Mouse (Mus musculus): ENCODE measurements around the gene Mgat5b.

The Mgat5b gene

DNA sequence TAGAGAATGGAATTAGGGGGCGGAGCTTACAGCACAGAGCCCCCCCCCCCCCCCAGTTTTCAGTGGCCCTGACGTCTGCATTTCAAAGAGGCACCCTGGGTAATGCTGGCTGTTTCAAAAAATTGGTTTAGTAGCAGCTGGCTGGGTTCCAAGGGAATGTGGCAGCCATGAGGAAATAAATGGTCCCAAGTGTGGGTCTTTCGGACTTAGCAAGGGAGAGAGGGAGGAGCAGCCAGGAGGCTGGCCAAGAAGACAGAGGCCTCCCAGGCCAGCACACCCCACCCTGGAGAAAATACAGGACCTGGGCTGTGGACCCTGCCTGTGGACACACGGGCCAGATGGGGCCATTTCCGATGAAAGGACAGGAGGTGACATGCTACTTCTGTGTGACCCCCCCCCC is 61.6 kb downstream of the Mgat5b start:
- DNase-seq (ENCODE audit: low spot score in 2 of 2) = no peak

DNA sequence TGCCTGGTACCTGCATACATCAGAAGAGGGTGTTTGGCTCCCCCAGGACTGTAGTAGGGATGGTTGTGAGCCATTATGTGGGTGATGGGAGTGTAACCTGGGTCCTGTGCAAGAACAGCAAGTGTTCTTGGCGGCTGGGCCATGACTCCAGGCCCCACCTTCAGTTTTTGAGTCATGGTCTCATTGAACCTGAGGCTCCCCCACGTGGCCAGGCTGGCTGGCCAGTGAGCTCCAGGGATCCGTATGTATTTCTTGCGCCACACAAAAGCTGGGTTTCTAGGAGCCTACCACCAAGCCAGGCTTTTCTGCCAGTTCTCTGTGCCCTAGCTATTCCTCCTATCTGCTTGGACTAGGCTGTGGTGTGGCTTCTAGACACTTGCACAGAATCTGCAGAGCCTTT is 63.9 kb downstream of the Mgat5b start:
- no peak for DNase-seq (ENCODE audit: low spot score in 2 of 2)

- DNase-seq (ENCODE audit: low spot score in 2 of 2) = no peak
Measured at GRCm38 (mm10) chr11:116985504-116986385, 67.1 kb downstream of the Mgat5b start.

DNA sequence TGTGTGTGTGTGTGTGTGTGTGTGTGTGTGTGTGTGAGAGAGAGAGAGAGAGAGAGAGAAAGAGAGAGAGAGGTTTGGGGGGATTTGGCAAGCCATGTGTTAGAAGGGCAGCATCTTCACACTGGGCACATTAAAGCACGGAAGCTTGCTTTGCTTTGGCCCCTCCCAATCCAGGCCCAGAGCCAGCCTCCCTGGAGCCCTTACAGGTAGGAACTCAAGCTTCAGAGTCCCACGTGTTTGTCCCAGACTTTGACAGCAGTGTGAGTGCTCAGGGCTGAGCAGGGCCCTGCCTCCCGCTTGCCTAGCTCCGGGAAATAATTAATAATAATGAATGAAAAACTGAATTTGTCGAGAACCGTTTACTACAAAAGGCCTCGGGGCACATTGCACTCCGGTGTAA is 69.5 kb downstream of the Mgat5b start:
- DNase-seq (ENCODE audit: low spot score in 2 of 2) = no peak

DNA sequence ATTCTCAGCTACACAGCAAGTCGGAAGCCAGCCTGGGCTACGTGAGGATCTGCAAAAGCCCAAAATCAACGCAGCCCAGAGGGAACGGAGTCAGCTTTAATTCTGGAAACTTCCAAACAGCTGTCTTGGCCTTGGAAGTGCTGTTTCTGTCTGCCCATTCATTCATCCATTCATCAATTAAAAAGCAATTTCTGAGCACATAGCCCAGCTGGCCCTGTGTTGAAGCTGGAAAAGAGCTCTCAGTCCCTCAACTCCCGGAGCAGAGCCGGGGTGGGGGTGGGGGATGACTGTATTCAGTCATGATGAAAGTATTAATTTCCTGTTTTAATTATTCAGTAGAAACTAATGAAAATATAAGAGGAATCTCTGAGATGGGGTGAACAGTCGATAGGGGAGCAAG is 71.6 kb downstream of the Mgat5b start:
- DNase-seq (ENCODE audit: low spot score in 2 of 2) = no peak

DNA sequence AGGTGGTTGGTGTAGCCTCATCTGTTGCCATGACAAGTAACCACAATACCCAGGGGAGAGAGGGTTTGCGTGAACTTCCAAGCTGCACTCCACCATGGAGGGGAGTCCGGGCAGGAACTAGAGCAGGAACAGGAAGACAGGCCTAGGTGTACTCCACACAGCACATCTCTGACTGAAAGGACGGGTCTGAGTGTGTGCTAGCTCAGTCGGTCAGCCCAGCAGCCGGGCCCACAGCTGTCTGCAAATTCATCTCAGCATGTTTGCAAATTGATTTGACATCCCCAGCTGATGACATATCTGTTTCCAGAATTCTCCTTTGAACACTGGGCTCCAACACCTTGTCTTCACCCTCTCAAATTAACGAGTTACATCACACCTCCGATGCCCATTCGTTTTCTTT is 72.7 kb downstream of the Mgat5b start:
- DNase-seq (ENCODE audit: low spot score in 2 of 2) = no peak

GRCm38 (mm10) chr11:116991964-116992363 is 73.3 kb downstream of the Mgat5b start:
- no peak for DNase-seq (ENCODE audit: low spot score in 2 of 2)

DNA sequence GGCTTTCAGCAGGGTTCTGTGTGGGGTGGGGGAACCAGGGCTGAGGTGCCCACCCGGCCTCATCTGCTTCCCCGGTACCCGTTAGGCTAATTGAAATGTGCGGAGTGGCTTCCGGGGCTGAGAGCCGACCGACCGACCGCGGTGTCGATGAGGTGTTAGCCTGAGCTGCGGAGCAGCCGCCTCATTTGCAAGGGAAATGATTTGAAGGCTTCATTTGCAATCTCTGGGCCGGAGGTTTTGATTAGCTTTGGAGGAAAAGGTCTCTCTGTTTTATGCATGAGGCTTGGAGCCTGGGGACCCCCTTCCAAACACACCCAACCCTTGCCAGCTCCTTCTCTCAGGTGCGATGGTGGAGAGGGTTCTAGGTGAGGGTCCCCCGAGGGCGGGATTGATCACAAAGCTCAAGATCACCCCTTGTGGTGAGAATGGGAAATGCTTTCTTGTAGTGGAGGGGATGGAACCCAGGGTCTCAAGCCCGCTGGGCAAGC is 75.5 kb downstream of the Mgat5b start:
- peak in 1 of 2 experiments; percentile 11 for DNase-seq (ENCODE audit: low spot score in 2 of 2)

DNA sequence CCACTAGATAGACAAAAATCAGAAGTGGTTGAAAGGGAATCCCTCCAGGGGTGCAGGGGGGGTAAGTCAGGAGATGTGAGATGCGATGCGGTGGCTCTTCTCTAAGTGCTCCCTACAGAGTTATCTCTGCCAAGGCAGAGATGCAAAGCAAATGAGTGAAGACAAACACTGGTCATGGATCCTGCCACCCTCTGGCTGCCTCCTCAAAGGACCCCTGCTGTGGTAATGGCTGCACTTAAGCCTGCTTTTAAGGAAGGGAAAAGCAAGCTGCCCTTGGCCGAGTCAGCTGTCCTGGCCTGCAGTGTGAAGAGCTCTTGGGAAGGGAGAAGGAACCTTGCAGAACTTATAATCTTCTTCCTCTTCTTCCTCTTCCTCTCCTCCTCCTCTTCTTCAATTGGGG is 78.3 kb downstream of the Mgat5b start:
- no peak for DNase-seq (ENCODE audit: low spot score in 2 of 2)

GRCm38 (mm10) chr11:116998935-116999334 is 80.3 kb downstream of the Mgat5b start:
- DNase-seq (ENCODE audit: low spot score in 2 of 2) = no peak

GRCm38 (mm10) chr11:117000219-117000618 is 81.6 kb downstream of the Mgat5b start:
- no peak for DNase-seq (ENCODE audit: low spot score in 2 of 2)

- DNase-seq (ENCODE audit: low spot score in 2 of 2) = no peak
Measured at GRCm38 (mm10) chr11:117001789-117002188, 83.1 kb downstream of the Mgat5b start.

- no peak for DNase-seq (ENCODE audit: low spot score in 2 of 2)
Measured at GRCm38 (mm10) chr11:117003503-117003902, 84.8 kb downstream of the Mgat5b start.

DNA sequence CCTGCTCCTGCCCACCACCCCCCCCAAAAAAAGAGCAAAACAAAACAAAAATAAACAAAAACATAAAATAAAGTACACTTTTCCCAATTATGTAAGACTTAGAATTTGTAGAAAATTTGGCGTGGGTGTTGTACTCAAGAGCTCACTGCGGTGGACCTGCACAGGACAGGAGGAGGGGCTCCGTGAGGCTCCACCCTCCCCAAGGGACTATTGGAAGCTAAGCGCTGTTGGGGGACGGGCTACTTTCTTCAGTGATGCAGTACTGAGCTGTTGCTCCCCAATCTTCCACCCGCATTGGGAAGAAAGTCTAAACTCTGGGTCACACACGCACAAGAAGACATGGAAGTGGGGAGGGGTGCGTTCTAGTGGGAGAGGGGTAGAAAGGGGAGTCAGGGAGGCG is 85.6 kb downstream of the Mgat5b start:
- no peak for DNase-seq (ENCODE audit: low spot score in 2 of 2)

- no peak for DNase-seq (ENCODE audit: low spot score in 2 of 2)
Measured at GRCm38 (mm10) chr11:117017462-117017861, 98.8 kb downstream of the Mgat5b start.

DNA sequence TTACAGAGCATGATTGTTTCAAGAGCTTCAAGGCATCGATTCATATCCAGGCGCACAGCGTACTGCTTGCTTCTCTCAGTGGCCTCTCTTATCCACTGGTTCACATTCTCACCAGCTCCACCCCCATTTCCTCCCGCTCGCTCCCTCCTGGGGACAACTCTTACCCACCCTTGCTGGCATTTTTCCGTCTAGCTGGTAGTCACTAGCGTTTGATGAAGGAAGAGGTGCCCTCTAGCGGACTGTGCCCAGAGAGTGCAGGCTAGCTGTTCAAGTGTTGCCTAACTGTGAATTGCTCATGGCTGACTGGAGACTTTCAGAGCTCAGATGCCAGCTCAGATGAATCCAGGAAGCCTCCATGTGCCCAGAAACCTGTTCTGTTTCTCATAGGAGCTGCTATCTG is 99.7 kb downstream of the Mgat5b start:
- DNase-seq (ENCODE audit: low spot score in 2 of 2) = peak; percentile 54

- DNase-seq (ENCODE audit: low spot score in 2 of 2) = no peak
Measured at GRCm38 (mm10) chr11:117021026-117021425, 102.4 kb downstream of the Mgat5b start.

DNA sequence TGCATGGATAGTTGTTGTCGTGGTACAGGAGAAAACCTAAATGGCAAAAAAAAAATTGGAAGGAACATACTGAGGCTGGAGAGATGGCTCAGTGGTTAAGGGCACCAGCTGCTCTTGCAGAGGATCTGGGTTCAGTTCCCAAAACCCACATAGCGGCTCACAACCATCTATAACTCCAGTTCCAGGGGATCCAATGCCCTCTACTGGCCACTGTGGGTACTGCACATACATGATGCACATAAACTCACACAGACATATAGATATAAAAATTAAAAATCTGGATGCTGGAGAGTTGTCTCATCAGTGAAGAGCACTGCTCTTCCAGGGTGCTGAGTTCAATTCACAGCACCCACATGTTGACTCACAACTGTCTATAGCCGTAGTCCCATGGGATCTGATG is 104.9 kb downstream of the Mgat5b start:
- DNase-seq (ENCODE audit: low spot score in 2 of 2) = no peak

- DNase-seq (ENCODE audit: low spot score in 2 of 2) = no peak
Measured at GRCm38 (mm10) chr11:117027681-117028080, 109.0 kb downstream of the Mgat5b start.

GRCm38 (mm10) chr11:117028861-117029568 is 110.4 kb downstream of the Mgat5b start:
- DNase-seq (ENCODE audit: low spot score in 2 of 2) = no peak

GRCm38 (mm10) chr11:117029569-117029955 is 110.9 kb downstream of the Mgat5b start:
- DNase-seq (ENCODE audit: low spot score in 2 of 2) = no peak

DNA sequence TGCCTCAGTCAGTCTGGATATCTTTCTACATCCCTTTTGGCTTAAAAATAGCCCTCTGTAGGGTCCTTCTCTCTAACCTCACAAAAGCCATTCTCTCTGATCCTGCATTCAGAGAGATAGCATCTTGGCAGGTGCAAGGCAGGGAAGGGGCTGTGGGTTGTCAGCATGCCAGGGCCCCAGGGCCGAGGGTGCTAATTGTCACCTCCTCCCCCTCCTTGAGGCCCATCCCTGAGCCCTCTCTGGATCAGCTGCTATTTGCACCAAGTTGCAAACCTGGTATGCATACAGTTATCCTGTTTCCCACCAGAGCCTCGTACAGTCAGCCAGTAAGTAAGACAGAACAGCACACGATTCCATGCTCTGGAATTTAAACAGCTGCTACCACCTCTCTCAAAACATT is 111.4 kb downstream of the Mgat5b start:
- DNase-seq (ENCODE audit: low spot score in 2 of 2) = no peak

Data from spleen, postnatal 36 days (tissue).